Mouse (Mus musculus) retina, adult 2 months (tissue): ENCODE measurements around the gene Hbq1a.
"Not testable (repeated sequence)": the region's sequence is repeated elsewhere in the genome, so short reads cannot be mapped to it uniquely, and the experiment has no call there.

Experiments used
- DNase-seq: peaks from one replicate; pipeline ENCODE4 v3.0.0-alpha.2; 2012; ENCODE audit warnings: low read depth, low spot score

The Hbq1a gene

DNA sequence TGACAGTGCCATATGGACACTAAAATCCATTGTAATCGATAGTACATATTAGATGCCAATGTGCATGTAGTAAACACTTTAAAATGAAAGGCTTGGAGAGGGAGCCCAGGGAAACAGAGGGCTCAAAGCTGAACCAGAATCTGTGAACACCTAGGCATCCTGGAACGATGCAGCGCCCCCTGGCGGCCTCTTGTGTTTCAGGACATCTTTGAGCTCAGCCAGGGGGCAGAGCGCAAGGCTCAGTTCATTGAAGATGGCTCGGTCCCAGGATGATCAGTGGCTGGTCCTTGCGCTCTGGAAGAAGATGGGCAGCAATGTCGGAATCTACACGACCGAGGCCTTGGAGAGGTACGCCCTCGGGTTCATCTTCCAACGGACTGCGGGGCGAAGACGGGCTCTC is at the start of gene Hbq1a:
Gene Hbq1a (plus strand): TSS at position 205 of the 400 bp plus-strand sequence.
- DNase-seq: peak; percentile 6

DNA sequence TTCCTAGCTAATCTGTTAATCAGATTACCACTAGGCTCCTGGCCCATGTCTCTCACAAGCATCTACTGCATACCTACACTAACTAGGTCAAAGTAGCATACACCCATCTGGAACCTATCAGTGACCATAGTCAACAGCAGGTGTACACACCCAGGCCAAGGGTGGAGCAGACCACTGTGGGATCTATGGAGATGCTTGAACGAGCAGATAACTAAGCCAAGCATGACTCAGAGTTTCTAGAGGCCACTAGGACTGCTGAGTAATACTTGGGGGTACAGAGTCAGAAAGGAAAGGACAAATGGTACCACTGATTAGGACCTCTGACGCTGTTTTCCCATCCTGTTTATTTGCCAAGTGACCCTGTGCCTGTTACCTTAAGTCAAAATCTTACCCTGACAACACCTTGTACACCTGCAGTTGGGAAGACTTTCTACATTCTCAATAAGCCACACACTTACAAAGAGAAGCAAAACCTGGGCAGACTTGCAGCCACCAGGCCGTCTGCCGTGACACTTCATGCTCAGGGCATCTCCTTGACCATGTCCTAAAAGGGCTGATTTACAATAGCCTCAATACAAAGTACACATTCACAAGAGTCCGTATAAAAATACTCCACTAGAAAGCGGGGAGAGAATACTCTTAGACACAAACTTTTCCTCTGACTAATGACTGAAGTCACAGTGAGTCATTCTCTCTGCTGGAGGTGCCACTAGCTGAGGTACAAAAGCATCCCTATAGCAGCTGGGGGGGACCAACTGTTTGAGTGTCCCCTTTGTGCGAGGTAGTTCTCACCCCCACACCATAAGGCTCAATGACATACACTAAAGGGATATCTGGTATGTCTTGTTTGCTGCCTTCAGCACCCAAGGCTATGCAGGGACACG is 48.7 kb upstream of the Hbq1a start:
- peak; percentile 42 for DNase-seq

DNA sequence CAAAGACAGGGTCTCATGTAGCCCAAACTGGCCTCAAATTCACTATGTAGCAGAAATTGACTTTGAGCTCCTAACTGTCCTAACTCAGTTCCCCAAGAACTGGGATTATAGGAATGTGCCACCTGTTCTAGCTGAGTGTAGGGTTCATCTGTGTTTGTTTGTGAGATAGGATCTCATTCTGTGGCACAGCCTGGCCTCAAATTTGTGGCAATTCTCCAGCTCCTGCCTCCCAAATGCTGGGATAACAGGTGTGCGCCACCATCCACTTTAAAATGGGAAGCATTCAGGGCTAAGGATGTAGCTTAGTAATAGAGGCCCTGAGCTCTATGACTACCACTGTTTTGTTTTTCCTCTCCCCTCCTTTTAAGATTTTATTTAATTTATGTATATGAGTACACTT is 46.7 kb upstream of the Hbq1a start:
- no peak for DNase-seq

DNA sequence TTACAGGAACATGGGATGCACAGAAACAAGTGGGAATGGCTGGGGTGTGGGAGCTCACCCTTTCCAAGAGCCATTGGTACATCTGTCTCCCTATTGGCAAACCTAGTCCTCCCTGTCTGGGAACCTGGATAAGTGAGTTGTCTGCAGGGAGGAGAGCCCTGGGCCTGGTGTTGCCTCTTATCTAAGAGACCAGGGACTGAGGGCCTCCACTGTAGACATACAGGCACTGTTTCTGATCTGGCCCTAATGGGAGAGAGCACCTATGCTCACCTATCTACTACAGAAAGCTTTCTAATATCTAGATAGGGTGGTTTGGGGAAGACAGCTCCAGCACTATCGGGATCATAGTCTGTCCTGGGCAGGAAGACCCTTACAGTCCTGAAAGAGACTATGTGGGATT is 43.7 kb upstream of the Hbq1a start:
- no peak for DNase-seq

DNA sequence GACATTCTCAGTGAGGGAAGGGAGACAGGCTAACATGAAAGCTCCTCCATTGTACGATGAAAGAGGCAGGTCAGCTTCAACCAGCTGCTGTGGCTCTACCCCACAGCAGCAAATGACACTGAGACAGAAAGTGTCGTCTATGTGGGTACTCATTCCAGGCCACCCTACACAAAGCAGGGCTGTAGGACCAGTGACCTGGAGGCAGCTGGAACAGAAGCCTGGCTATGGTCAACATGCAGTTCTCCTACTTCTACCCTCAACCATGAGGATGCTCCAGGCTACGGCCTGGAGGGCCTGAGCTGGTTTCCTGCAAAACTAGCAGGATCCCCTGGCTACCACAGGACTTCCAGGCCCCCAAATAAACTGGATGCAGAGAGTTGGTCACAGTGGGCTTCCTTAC is 43.3 kb upstream of the Hbq1a start:
- no peak for DNase-seq

DNA sequence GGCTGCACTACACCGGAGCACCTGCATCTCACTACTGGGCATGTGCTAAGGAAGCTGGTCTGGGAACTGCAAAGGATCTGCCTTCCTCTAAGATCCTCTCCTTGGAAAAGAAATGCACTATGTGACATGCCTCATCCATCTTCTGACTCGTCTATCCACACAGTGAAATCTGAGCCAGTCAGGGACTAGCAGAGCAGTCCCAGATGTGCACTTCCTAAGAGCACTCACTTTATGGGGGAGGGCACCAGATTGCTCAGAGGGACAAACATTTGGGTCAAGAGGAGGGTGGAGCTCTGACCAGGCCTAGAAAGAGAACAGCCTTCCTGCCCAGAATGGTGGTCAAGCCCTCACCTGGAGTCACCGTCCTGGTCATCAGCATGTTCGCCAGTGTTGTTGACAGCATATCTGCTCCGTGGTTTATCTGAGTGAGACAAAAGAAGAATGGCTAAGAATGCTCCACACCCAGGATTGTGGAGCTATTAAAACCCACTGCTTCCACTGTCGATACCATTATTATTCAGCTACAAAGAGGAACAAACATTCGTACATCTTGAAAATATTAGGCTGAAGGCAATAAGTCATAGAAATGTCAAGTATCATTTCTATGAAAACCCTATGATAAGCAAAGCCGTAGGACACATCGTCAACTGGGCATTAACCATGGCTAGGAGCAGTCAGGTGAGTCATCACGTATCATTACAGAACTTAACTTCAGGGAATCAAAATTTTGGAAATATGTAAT is 37.0 kb upstream of the Hbq1a start:
- no peak for DNase-seq

DNA sequence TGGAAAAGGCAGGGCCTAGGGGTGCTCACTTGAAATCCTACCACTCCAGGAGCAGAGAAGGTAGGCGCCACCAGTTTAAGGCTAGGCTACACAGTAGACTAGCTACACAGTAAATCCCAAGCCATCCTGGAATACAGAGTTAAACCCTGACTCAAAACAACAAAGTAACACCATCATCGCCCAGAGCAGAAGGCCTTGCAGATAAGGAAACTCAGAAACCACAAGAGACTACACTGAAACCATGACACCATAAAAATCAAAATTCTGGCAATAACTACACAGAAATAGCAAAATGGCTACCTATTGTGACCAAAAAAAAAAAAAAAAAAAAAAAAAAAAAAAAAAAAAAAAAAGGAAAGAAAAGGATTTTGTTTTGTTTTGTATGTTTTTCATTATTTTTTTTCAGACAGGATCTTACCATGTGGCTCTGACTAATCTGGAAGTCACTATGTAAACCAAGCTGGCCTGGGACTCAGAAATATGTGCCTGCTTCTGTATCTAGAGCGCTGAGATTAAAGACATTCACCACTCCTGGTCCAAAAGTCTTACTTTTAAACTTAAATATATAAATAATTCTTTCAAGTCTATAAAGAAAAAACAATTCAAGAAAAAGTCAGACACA is 34.6 kb upstream of the Hbq1a start:
- no peak for DNase-seq

DNA sequence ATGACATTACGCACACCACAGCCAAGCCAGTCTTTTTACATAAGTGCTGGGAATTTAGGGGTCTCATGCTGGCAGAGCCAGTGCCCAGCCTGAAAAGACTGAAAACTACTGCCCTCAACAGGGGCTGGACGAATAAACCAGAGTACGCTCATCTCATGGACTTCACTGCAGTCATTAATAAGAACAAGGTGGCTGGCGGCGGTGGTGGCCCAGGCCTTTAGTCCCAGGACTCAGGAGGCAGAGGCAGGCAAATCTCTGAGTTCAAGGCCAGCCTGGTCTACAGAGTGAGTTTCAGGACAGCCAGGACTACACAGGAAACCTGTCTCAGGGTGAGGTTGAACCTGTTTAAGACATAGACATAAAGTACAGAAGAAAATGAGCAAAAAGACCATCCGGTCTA is 33.7 kb upstream of the Hbq1a start:
- DNase-seq: no peak

DNA sequence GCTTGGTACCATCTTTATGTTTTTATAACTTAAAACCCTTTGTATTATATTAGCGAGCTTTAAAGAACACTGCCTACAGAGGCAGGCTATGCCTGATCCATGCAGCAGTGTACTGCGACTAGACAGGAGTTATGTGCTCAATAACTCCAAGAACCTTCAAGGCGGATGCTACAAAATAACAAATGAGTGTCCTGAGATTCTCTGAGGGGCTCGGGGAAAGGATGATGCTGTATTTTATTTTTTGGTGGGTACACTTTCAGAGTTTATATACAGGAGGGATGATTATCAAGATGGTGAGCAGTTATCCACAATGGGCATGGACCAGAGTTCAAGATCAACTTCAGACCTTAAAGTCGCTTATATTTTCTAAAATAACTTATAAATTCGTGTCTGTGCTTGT is 33.1 kb upstream of the Hbq1a start:
- DNase-seq: no peak

DNA sequence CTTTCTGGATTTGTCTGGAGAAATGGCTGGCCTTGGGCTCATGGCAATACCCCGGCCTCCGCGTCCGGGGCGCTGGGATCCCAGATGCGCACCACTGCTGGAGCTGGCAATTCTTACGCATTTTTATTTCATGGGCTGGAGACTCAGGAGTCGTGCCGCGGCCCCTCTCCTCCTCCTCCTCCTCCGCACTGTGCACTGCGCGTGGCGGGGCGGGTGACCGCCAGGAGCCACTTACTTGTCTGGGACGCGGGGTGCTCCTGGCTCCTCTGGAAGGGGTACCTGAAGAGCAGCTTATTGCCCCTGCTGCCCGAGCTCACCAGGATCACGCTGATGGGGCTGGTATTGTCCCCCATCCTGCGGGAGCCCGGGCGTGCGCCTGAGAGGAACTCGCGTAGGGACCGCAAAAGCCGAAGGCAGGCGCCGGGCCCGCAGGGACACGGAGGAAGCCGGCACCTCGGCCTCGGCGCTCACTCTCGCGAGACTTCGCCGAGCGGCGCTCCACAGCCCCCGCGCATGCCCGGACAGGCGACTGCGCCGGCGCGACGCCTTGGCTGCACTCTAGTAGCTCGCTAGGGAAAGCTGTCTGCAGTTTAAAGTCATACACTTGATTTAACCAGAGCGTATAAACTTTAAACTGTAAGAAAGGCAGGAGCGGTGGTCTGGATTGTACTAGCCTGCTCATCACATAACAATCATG is 32.5 kb upstream of the Hbq1a start, which contains the start of gene Nprl3:
Gene Nprl3 (minus strand): TSS at position 520 of the 697 bp plus-strand sequence.
- peak; percentile 83 for DNase-seq

DNA sequence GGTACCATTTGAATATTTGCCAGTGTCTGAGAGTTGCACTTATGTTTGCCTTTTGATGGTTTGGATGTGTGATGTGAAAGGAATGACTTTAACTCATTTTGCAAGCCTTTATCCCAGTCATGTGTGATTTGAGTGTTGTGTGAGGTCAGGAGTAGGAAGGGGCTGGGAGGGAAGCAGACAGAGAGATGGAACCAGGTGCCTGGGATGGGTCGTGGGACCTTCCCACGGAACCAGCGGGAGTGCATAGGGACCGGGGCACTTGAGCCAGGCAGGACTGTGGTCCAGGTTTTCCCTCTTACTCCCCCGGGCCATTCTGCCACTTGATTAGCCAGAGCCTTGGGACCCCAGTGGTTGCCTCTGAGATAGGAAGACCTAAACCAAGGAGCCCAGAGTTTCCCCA is 31.9 kb upstream of the Hbq1a start:
- no peak for DNase-seq

DNA sequence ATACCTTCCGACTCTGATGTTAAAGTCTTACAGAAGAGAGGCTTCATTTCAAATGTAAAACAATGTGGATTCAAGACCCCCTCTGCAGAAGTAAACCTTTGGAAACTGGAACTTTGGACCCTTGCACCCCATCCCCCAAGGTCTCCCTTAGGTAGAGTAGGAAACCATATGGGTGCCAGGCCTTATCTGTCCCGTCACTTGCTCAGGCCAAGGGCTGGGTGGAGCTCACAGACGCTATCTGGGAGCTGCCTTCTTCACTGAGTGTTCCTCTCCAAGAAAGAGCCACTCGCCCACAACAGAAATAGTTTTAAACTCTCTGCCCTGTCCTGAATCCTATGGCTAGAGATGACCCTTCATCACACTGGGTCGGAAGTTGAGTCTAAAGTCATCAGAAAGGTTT is 30.9 kb upstream of the Hbq1a start:
- DNase-seq: no peak

DNA sequence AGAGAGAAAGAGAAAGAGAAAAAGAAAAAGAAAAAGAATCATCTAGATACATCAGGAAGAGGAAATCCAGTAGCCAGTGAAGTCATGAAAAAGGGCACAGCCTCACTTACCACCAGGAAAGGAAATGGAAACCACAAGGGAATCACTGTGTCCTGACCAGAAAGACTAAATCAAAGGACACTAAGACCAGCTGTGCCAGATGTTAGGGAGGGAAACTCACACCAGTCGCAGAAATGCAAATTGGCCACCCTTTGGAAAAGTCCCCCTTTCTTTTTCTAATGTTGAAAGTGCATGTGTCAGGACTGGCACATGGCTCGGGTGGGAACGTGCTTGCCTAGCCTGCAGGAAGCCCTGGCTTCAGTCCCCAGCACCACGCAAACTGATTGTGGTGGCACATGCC is 28.7 kb upstream of the Hbq1a start:
- no peak for DNase-seq

DNA sequence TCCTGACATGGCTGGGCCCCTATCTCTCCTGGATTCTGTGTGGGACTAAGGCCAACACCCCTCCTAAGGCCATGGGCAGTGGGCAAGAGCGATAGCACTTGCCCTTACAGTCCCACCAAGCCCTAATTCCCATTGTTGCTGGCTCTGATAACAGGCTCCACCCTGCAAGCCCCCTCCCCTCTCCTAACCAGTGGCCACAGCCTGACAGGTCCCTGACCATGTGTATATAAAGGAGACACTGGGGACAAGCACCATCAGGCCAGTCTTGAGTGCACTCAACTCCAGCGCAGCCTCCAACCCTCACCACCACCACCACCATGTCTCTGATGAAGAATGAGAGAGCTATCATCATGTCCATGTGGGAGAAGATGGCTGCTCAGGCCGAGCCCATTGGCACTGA is 23.5 kb upstream of the Hbq1a start, which contains the start of gene Hba-x:
Gene Hba-x (plus strand): TSS at position 54 of the 400 bp plus-strand sequence.
- no peak for DNase-seq

DNA sequence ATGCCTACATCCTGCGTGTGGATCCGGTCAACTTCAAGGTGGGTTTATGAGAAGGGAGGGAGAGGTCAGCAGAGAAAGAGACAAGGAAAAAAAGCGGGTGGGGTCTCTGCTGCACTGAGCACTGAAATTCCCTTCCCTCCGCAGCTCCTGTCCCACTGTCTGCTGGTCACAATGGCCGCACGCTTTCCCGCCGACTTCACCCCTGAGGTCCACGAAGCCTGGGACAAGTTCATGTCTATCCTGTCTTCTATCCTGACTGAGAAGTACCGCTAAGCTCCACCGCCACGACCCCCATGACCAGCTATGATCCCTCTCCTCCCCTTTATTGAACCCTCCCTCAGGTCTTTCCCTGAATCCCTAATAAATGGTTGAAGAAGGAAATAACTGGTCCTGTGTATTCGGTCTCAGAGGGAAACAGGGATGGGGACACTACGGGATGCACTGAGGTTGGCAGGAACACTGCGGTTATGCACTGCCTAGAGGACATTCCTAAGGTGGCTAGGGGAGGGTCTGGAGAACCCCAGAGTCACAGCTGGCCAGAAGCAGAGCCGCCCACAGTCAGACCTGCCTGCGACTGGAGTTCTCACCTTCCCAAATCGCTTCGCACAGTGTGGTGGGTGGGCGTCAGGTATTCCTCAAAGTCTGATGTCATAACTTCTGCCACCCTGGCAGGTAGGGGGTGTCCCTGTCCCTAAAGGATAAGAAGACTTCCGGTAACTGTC is 22.0 kb upstream of the Hbq1a start:
- DNase-seq: no peak

DNA sequence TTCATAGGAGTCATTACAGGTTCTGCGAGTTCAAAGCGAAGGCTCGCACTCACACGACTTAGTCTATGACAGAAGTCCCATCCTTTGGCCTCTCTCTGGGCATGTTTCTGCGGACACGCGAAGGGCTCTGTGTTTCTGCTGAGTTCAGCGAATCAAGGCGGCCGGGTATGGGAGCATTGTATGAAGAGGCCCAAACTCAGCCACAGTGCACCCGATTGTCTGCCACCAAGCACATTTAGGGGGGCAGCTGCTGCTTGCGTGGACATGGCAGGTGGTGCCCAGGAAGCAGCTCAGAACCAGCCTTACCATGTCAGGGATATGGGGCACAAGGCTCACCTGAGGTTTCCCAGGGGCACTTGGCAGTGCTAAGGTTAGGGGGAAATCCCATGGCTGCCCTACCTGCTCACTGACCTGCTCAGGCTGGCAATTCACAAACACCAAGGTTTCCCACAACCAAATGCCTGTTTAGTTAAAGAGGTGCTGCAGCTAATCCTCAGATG is 21.4 kb upstream of the Hbq1a start:
- DNase-seq: no peak

DNA sequence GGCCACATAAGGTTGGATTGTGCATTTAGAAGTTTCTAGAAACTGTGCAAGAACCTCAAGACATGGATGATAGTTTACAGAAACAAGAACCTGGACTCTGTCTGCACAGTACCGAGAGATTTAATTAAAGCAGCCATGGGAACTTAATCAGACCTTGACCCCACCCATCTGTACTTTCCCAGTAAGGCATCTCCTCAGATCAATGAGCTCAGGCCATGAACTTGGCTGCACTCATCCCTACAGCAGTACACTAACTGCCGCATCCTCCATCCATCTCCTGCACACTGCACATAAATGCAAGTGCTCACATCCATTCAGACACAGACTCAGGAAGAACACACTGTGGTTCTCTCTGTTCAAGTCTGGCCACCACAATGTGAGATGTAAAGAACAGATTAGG is 19.2 kb upstream of the Hbq1a start:
- DNase-seq: no peak

DNA sequence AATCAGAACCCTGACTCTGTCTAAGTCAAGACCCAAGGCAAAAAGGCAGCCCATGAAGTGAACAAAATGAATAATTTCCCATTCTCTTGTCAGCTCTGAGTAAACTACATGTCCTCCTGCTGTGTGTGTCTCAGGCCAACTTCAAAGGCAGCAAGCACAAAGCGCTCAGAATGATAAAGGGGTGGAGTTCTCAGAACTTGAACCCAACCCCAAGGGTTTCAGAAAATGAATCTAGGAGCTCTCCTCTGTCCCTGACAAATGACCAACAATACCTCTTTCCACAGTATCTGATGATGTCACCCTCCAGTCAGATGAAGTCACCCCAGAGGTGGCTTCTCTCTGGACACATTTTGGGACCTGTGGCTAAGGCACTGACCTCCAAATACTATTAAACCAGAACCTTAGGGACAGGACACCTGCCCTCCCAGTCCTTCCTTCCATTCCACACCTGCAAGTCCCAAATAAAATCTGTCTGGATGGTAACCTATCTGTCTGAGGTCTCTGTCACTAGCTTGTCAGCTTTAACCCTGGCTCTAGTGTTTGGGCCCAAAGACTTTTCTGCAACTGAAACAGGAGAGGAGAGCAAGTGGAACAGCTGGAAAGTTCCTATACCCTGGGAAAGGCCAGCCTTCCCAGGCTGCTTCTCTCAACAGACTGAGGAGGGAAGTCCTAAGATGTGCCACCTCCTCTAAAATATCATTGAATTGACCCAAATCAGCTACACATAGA is 18.3 kb upstream of the Hbq1a start:
- no peak for DNase-seq

DNA sequence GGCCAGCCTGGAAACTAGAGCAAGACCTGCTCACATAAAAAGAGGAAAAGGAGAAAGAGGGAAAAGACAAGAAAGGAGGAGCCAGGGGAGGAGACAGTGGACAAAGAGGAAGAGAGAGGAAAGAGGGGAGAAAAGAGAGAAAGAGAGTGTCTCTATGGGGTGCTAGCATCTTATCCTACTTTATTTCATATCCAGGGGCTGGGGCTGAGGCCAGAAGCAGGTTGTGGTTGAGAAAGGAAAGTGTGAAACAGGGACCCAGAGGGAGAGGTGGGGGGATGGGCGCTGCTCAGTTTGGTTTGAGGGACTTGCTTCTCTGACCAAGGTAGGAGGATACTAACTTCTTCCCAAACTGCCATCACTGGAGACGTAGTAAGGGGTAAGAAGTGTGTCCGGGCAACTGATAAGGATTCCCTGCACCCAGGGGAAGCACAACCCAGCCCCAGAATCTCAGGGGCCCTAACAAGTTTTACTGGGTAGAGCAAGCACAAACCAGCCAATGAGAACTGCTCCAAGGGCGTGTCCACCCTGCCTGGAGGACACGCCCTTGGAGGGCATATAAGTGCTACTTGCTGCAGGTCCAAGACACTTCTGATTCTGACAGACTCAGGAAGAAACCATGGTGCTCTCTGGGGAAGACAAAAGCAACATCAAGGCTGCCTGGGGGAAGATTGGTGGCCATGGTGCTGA is 16.6 kb upstream of the Hbq1a start, which contains the start of gene Hba-a1:
Gene Hba-a1 (plus strand): TSS at position 421 of the 687 bp plus-strand sequence.
- DNase-seq: not testable (repeated sequence)
